Mouse (Mus musculus): ENCODE results near the gene Rnasel. TPM values are rescaled to one million over a fixed set of nuclear protein-coding genes. Genes with fewer than 3 reads are reported as not detected.

Rnasel gene
- polyA plus RNA-seq, 1 experiment = 12.3 TPM

GRCm38 (mm10) chr1:153730671-153731070, 18.6 kb upstream of the Rnasel start:
- peaks cover 33% of the 10 kb centered on the region for H3K4me1 ChIP-seq (replicated peaks; ENCODE audit: control insufficient read depth, insufficient read depth, low read length)
- DNase-seq = no peak
- no peaks in the 10 kb centered on the region for H3K36me3 ChIP-seq (ENCODE audit: control insufficient read depth, insufficient read depth, low read length)
- H3K27me3 ChIP-seq (ENCODE audit: control insufficient read depth, insufficient read depth, low read length) = no peaks in the 10 kb centered on the region
- 94% methylated on average over 3 of the region's 3 CpGs for WGBS
- TF ChIP-seq CTCF (IDR thresholded peaks at IDR 0.05; ENCODE audit: borderline replicate concordance, control insufficient read depth, extremely low read depth, insufficient read depth, low read length, poor library complexity) (no peak), POLR2A (IDR thresholded peaks at IDR 0.05; ENCODE audit: control insufficient read depth, extremely low read depth, insufficient read depth, low read length, poor library complexity) (no peak)
- H3K27ac ChIP-seq (ENCODE audit: control insufficient read depth, insufficient read depth, low read length) = 0 out of 2 replicates have a peak overlapping the region, but pooled peaks have one; percentile 1
- H3K4me3 ChIP-seq (ENCODE audit: control insufficient read depth, insufficient read depth, low read length) = no peak overlapping the region

GRCm38 (mm10) chr1:153733181-153733580, 16.0 kb upstream of the Rnasel start:
- 46% methylated on average over 9 of the region's 9 CpGs for WGBS
- Histone ChIP-seq H3K4me3 (ENCODE audit: control insufficient read depth, insufficient read depth, low read length) (no peak overlapping the region), H3K36me3 (ENCODE audit: control insufficient read depth, insufficient read depth, low read length) (no peaks in the 10 kb centered on the region), H3K27me3 (ENCODE audit: control insufficient read depth, insufficient read depth, low read length) (no peaks in the 10 kb centered on the region), H3K4me1 (replicated peaks; ENCODE audit: control insufficient read depth, insufficient read depth, low read length) (peaks cover 33% of the 10 kb centered on the region), H3K27ac (ENCODE audit: control insufficient read depth, insufficient read depth, low read length) (no peak overlapping the region)
- DNase-seq = peak; percentile 44
- TF ChIP-seq POLR2A (IDR thresholded peaks at IDR 0.05; ENCODE audit: control insufficient read depth, extremely low read depth, insufficient read depth, low read length, poor library complexity) = no peak
- TF ChIP-seq CTCF (IDR thresholded peaks at IDR 0.05; ENCODE audit: borderline replicate concordance, control insufficient read depth, extremely low read depth, insufficient read depth, low read length, poor library complexity) = no peak

- Histone ChIP-seq H3K4me3 (ENCODE audit: control insufficient read depth, insufficient read depth, low read length) (no peak overlapping the region), H3K4me1 (replicated peaks; ENCODE audit: control insufficient read depth, insufficient read depth, low read length) (peaks cover 25% of the 10 kb centered on the region), H3K36me3 (ENCODE audit: control insufficient read depth, insufficient read depth, low read length) (no peaks in the 10 kb centered on the region), H3K27me3 (ENCODE audit: control insufficient read depth, insufficient read depth, low read length) (no peaks in the 10 kb centered on the region), H3K27ac (ENCODE audit: control insufficient read depth, insufficient read depth, low read length) (no peak overlapping the region)
- TF ChIP-seq CTCF (IDR thresholded peaks at IDR 0.05; ENCODE audit: borderline replicate concordance, control insufficient read depth, extremely low read depth, insufficient read depth, low read length, poor library complexity) = no peak
- no peak for TF ChIP-seq POLR2A (IDR thresholded peaks at IDR 0.05; ENCODE audit: control insufficient read depth, extremely low read depth, insufficient read depth, low read length, poor library complexity)
- WGBS = 84% methylated on average over 4 of the region's 4 CpGs
- no peak for DNase-seq
These were observed 14.4 kb upstream of the Rnasel start for GRCm38 (mm10) chr1:153734866-153735265.

- Histone ChIP-seq H3K4me3 (ENCODE audit: control insufficient read depth, insufficient read depth, low read length) (no peak overlapping the region), H3K27ac (ENCODE audit: control insufficient read depth, insufficient read depth, low read length) (no peak overlapping the region), H3K27me3 (ENCODE audit: control insufficient read depth, insufficient read depth, low read length) (no peaks in the 10 kb centered on the region; the same call in 1 of the 2 replicates), H3K36me3 (ENCODE audit: control insufficient read depth, insufficient read depth, low read length) (no peaks in the 10 kb centered on the region), H3K4me1 (replicated peaks; ENCODE audit: control insufficient read depth, insufficient read depth, low read length) (peaks cover 22% of the 10 kb centered on the region)
- DNase-seq = no peak
- TF ChIP-seq POLR2A (IDR thresholded peaks at IDR 0.05; ENCODE audit: control insufficient read depth, extremely low read depth, insufficient read depth, low read length, poor library complexity) (no peak), CTCF (IDR thresholded peaks at IDR 0.05; ENCODE audit: borderline replicate concordance, control insufficient read depth, extremely low read depth, insufficient read depth, low read length, poor library complexity) (no peak)
- 73% methylated on average over 6 of the region's 6 CpGs for WGBS
These were observed 13.1 kb upstream of the Rnasel start for GRCm38 (mm10) chr1:153736096-153736495.

- Histone ChIP-seq H3K4me3 (ENCODE audit: control insufficient read depth, insufficient read depth, low read length) (no peak overlapping the region), H3K36me3 (ENCODE audit: control insufficient read depth, insufficient read depth, low read length) (no peaks in the 10 kb centered on the region), H3K27ac (ENCODE audit: control insufficient read depth, insufficient read depth, low read length) (no peak overlapping the region), H3K27me3 (ENCODE audit: control insufficient read depth, insufficient read depth, low read length) (no peaks in the 10 kb centered on the region; the same call in 1 of the 2 replicates), H3K4me1 (replicated peaks; ENCODE audit: control insufficient read depth, insufficient read depth, low read length) (peaks cover 22% of the 10 kb centered on the region)
- 68% methylated on average over 9 of the region's 9 CpGs for WGBS
- TF ChIP-seq POLR2A (IDR thresholded peaks at IDR 0.05; ENCODE audit: control insufficient read depth, extremely low read depth, insufficient read depth, low read length, poor library complexity) (no peak), CTCF (IDR thresholded peaks at IDR 0.05; ENCODE audit: borderline replicate concordance, control insufficient read depth, extremely low read depth, insufficient read depth, low read length, poor library complexity) (no peak)
- no peak for DNase-seq
These were observed 11.8 kb upstream of the Rnasel start for GRCm38 (mm10) chr1:153737101-153738085.

- DNase-seq = no peak
- Histone ChIP-seq H3K27me3 (ENCODE audit: control insufficient read depth, insufficient read depth, low read length) (no peaks in the 10 kb centered on the region; the same call in 1 of the 2 replicates), H3K36me3 (ENCODE audit: control insufficient read depth, insufficient read depth, low read length) (no peaks in the 10 kb centered on the region)
These were observed 9.7 kb upstream of the Rnasel start for GRCm38 (mm10) chr1:153739437-153740015.

More at GRCm38 (mm10) chr1:153739437-153740015, 9.7 kb upstream of the Rnasel start:
- Histone ChIP-seq H3K27ac (ENCODE audit: control insufficient read depth, insufficient read depth, low read length) (no peak overlapping the region), H3K4me1 (replicated peaks; ENCODE audit: control insufficient read depth, insufficient read depth, low read length) (peaks cover 10% of the 10 kb centered on the region), H3K4me3 (ENCODE audit: control insufficient read depth, insufficient read depth, low read length) (no peak overlapping the region)
- WGBS = 26% methylated on average over 13 of the region's 13 CpGs
- TF ChIP-seq POLR2A (IDR thresholded peaks at IDR 0.05; ENCODE audit: control insufficient read depth, extremely low read depth, insufficient read depth, low read length, poor library complexity) (no peak), CTCF (IDR thresholded peaks at IDR 0.05; ENCODE audit: borderline replicate concordance, control insufficient read depth, extremely low read depth, insufficient read depth, low read length, poor library complexity) (no peak)
